Mouse (Mus musculus) myocyte (in vitro differentiated cells): ENCODE measurements around the gene Gm853. TPM values are rescaled to one million over a fixed set of nuclear protein-coding genes. Genes with fewer than 3 reads are reported as not detected.

Experiments
- H3K27me3 ChIP-seq: one replicate; pipeline ENCODE4 v1.6.1; 2011; ENCODE audit not compliant: control insufficient read depth, insufficient read depth, insufficient read length
- H3K36me3 ChIP-seq: one replicate; pipeline ENCODE4 v1.6.1; 2011; ENCODE audit not compliant: control insufficient read depth, insufficient read depth
- H3K4me2 ChIP-seq: one replicate; pipeline ENCODE4 v1.6.1; 2011; ENCODE audit warnings: low read depth, control low read depth
- H3K4me3 ChIP-seq: one replicate; pipeline ENCODE4 v1.5.1; 2011; ENCODE audit warnings: mild to moderate bottlenecking, control low read depth, moderate library complexity
- H3K79me2 ChIP-seq: one replicate; pipeline ENCODE4 v1.6.1; 2011; ENCODE audit not compliant: control insufficient read depth, insufficient read depth
- H3ac ChIP-seq: one replicate; pipeline ENCODE4 v1.6.1; 2011; ENCODE audit not compliant: control insufficient read depth, insufficient read length
- CEBPB ChIP-seq: IDR thresholded peaks from 2 replicates; pipeline ENCODE4 v1.6.1; 2011; ENCODE audit warnings: mild to moderate bottlenecking, moderate library complexity; ENCODE audit not compliant: poor library complexity, insufficient read depth, severe bottlenecking
- E2F4 ChIP-seq: IDR thresholded peaks from one replicate; pipeline ENCODE4 v1.6.1; 2011; ENCODE audit warnings: mild to moderate bottlenecking, control low read depth, moderate library complexity; ENCODE audit not compliant: insufficient read depth
- MAX ChIP-seq: IDR thresholded peaks from one replicate; pipeline ENCODE4 v1.6.1; 2011; ENCODE audit warnings: low read depth, mild to moderate bottlenecking, control low read depth
- MYOD1 ChIP-seq, 3 experiments: IDR thresholded peaks; one replicate each; pipeline ENCODE4 v1.6.1; 2011; ENCODE audit warnings: control low read depth in 2 of 3, low read depth in 2 of 3, mild to moderate bottlenecking in 2 of 3, moderate library complexity in 1 of 3; ENCODE audit not compliant: insufficient read length in 2 of 3, control insufficient read depth in 1 of 3
- MYOG ChIP-seq, 3 experiments: IDR thresholded peaks; one replicate each; pipeline ENCODE4 v1.6.1; 2011; ENCODE audit warnings: control low read depth in 2 of 3, low read depth in 2 of 3, mild to moderate bottlenecking in 2 of 3; ENCODE audit not compliant: insufficient read length in 2 of 3, control insufficient read depth in 1 of 3, insufficient read depth in 1 of 3
- POLR2A ChIP-seq: IDR thresholded peaks from one replicate; pipeline ENCODE4 v1.6.1; 2011; ENCODE audit warnings: low read depth, mild to moderate bottlenecking, control low read depth, moderate library complexity; ENCODE audit not compliant: insufficient read length
- POLR2AphosphoS2 ChIP-seq: IDR thresholded peaks from one replicate; pipeline ENCODE4 v1.6.1; 2011; ENCODE audit warnings: low read depth, control low read depth; ENCODE audit not compliant: insufficient read length
- REST ChIP-seq: IDR thresholded peaks from one replicate; pipeline ENCODE4 v1.6.1; 2011; ENCODE audit warnings: mild to moderate bottlenecking, control low read depth, moderate library complexity; ENCODE audit not compliant: insufficient read depth, insufficient read length
- SRF ChIP-seq: IDR thresholded peaks from one replicate; pipeline ENCODE4 v1.6.1; 2011; ENCODE audit warnings: low read depth; ENCODE audit not compliant: control insufficient read depth, insufficient read length
- TCF12 ChIP-seq: IDR thresholded peaks from one replicate; pipeline ENCODE4 v1.6.1; 2011; ENCODE audit warnings: mild to moderate bottlenecking, control low read depth; ENCODE audit not compliant: poor library complexity, insufficient read depth, severe bottlenecking
- TCF3 ChIP-seq: IDR thresholded peaks from one replicate; pipeline ENCODE4 v1.6.1; 2011; ENCODE audit warnings: low read depth, control low read depth; ENCODE audit not compliant: insufficient read length
- USF1 ChIP-seq: IDR thresholded peaks from one replicate; pipeline ENCODE4 v1.6.1; 2011; ENCODE audit warnings: low read depth, mild to moderate bottlenecking, control low read depth, moderate library complexity
- polyA plus RNA-seq: library from polyadenylated mRNA; unstranded; fragments of >200 nt; fragmentation: generic; extraction: Trizol; gene quantifications from one replicate; pipeline ENCODE4 v1.2.1, GENCODE M21; 2012; ENCODE audit warnings: missing spikeins

Gm853 gene
- polyA plus RNA-seq, 1 experiment = not detected

- H3K79me2 ChIP-seq = no peaks in the 10 kb centered on the region
- no peak overlapping the region for H3K4me3 ChIP-seq
- H3ac ChIP-seq = no peak overlapping the region
- no peaks in the 10 kb centered on the region for H3K36me3 ChIP-seq
- no peak overlapping the region for H3K4me2 ChIP-seq
- H3K27me3 ChIP-seq = no peaks in the 10 kb centered on the region
- TF ChIP-seq REST (no peak), CEBPB (no peak), MYOG (IDR thresholded peaks at IDR 0.05; ENCODE audit: control insufficient read depth in 1 of 3, insufficient read depth in 1 of 3, insufficient read length in 2 of 3, low read depth in 2 of 3) (no peak), TCF3 (no peak), MAX (no peak), SRF (no peak), MYOD1 (IDR thresholded peaks at IDR 0.05; ENCODE audit: control insufficient read depth in 1 of 3, insufficient read length in 2 of 3, low read depth in 2 of 3) (no peak), POLR2AphosphoS2 (no peak), POLR2A (no peak), TCF12 (no peak), USF1 (no peak)
Measured at GRCm38 (mm10) chr4:130180909-130181602, 41.1 kb downstream of the Gm853 start.

GRCm38 (mm10) chr4:130179876-130180275 lies 42.3 kb downstream of the Gm853 start:
- Histone ChIP-seq H3K4me2 (no peak overlapping the region), H3K79me2 (no peaks in the 10 kb centered on the region), H3K4me3 (no peak overlapping the region), H3K27me3 (no peaks in the 10 kb centered on the region), H3ac (no peak overlapping the region), H3K36me3 (no peaks in the 10 kb centered on the region)
- TF ChIP-seq POLR2A (no peak), POLR2AphosphoS2 (no peak), E2F4 (no peak), TCF12 (no peak), MAX (no peak), CEBPB (no peak), REST (no peak), MYOD1 (IDR thresholded peaks at IDR 0.05; ENCODE audit: control insufficient read depth in 1 of 3, insufficient read length in 2 of 3, low read depth in 2 of 3) (no peak), SRF (no peak), TCF3 (no peak), MYOG (IDR thresholded peaks at IDR 0.05; ENCODE audit: control insufficient read depth in 1 of 3, insufficient read depth in 1 of 3, insufficient read length in 2 of 3, low read depth in 2 of 3) (no peak), USF1 (no peak)

GRCm38 (mm10) chr4:130177536-130177935 lies 44.7 kb downstream of the Gm853 start:
- Histone ChIP-seq H3K4me2 (no peak overlapping the region), H3K79me2 (no peaks in the 10 kb centered on the region), H3K4me3 (no peak overlapping the region), H3ac (no peak overlapping the region), H3K36me3 (no peaks in the 10 kb centered on the region), H3K27me3 (no peaks in the 10 kb centered on the region)
- no peak for TF ChIP-seq TCF3
- TF ChIP-seq POLR2AphosphoS2 = no peak
- TF ChIP-seq MYOG (IDR thresholded peaks at IDR 0.05; ENCODE audit: control insufficient read depth in 1 of 3, insufficient read depth in 1 of 3, insufficient read length in 2 of 3, low read depth in 2 of 3) = no peak
- TF ChIP-seq USF1 = no peak
- TF ChIP-seq MYOD1 (IDR thresholded peaks at IDR 0.05; ENCODE audit: control insufficient read depth in 1 of 3, insufficient read length in 2 of 3, low read depth in 2 of 3) = no peak
- no peak for TF ChIP-seq E2F4
- no peak for TF ChIP-seq SRF
- no peak for TF ChIP-seq CEBPB
- no peak for TF ChIP-seq REST
- no peak for TF ChIP-seq TCF12
- no peak for TF ChIP-seq POLR2A
- TF ChIP-seq MAX = no peak

- H3K79me2 ChIP-seq = no peaks in the 10 kb centered on the region
- no peak for TF ChIP-seq MYOD1 (IDR thresholded peaks at IDR 0.05; ENCODE audit: control insufficient read depth in 1 of 3, insufficient read length in 2 of 3, low read depth in 2 of 3)
- TF ChIP-seq POLR2A = no peak
- TF ChIP-seq SRF = no peak
- no peak for TF ChIP-seq CEBPB
- no peak for TF ChIP-seq POLR2AphosphoS2
- no peak for TF ChIP-seq REST
- no peak for TF ChIP-seq MYOG (IDR thresholded peaks at IDR 0.05; ENCODE audit: control insufficient read depth in 1 of 3, insufficient read depth in 1 of 3, insufficient read length in 2 of 3, low read depth in 2 of 3)
- no peak for TF ChIP-seq TCF12
- TF ChIP-seq USF1 = no peak
- no peak for TF ChIP-seq MAX
- TF ChIP-seq E2F4 = no peak
- TF ChIP-seq TCF3 = no peak
- no peak overlapping the region for H3ac ChIP-seq
- H3K4me3 ChIP-seq = no peak overlapping the region
- peak overlapping the region; percentile 24 for H3K4me2 ChIP-seq
- H3K27me3 ChIP-seq = no peaks in the 10 kb centered on the region
- H3K36me3 ChIP-seq = no peaks in the 10 kb centered on the region
Measured at GRCm38 (mm10) chr4:130177087-130177486, 45.1 kb downstream of the Gm853 start.
